Mouse (Mus musculus) embryonic facial prominence, embryonic 13.5 days (tissue): ENCODE results near the gene Msto1. TPM values are rescaled to one million over a fixed set of nuclear protein-coding genes. Genes with fewer than 3 reads are reported as not detected.
"Not testable (repeated sequence)": the region's sequence is repeated elsewhere in the genome, so short reads cannot be mapped to it uniquely, and the experiment has no call there.

Experiments used
- ATAC-seq: fragments of 200-750 bp; cut with Nextera tagmentation; 2 replicates; pipeline ENCODE4 v1.8.0; 2017; ENCODE audit warnings: low read depth; ENCODE audit not compliant: insufficient number of reproducible peaks, insufficient read depth, low FRiP score, low TSS enrichment
- H3K27ac ChIP-seq: fragments of 300-500 bp; sonication (generic); 2 replicates; pipeline ENCODE4 v1.5.1; 2015; ENCODE audit warnings: moderate library complexity, mild to moderate bottlenecking, inconsistent platforms
- H3K27me3 ChIP-seq: fragments of 300-500 bp; sonication (generic); 2 replicates; pipeline ENCODE4 v1.6.1; 2015; ENCODE audit warnings: mild to moderate bottlenecking, inconsistent platforms
- H3K36me3 ChIP-seq: fragments of 300-500 bp; sonication (generic); 2 replicates; pipeline ENCODE4 v1.6.1; 2015; ENCODE audit warnings: mild to moderate bottlenecking, inconsistent platforms
- H3K4me1 ChIP-seq: fragments of 300-500 bp; sonication (generic); 2 replicates; pipeline ENCODE4 v1.6.1; 2015; ENCODE audit warnings: inconsistent platforms
- H3K4me2 ChIP-seq: fragments of 300-500 bp; sonication (generic); 2 replicates; pipeline ENCODE4 v1.6.1; 2015; ENCODE audit warnings: moderate library complexity, mild to moderate bottlenecking, inconsistent platforms
- H3K4me3 ChIP-seq: fragments of 300-500 bp; sonication (generic); 2 replicates; pipeline ENCODE4 v1.5.1; 2015; ENCODE audit warnings: mild to moderate bottlenecking, inconsistent platforms
- H3K9ac ChIP-seq: fragments of 300-500 bp; sonication (generic); 2 replicates; pipeline ENCODE4 v1.6.1; 2015; ENCODE audit warnings: mild to moderate bottlenecking, inconsistent platforms
- H3K9me3 ChIP-seq: fragments of 300-500 bp; sonication (generic); 2 replicates; pipeline ENCODE4 v1.6.1; 2016; ENCODE audit warnings: inconsistent platforms
- WGBS: fragments of 180-500 bp; shearing (Covaris S2); methylation state at CpG from one replicate; pipeline ENCODE4 v1.1.7; 2015; ENCODE audit warnings: mixed read lengths; 5-methylcytosine and 5-hydroxymethylcytosine counted together
- polyA plus RNA-seq: library from polyadenylated mRNA; unstranded; fragments of >200 nt; fragmentation: Nextera tagmentation; extraction: Ambion mirVana; gene quantifications from 2 replicates; pipeline ENCODE4 v1.2.1, GENCODE M21; 2015

Gene Msto1
- polyA plus RNA-seq, 1 experiment from 2014 or later: 43.2 TPM

DNA sequence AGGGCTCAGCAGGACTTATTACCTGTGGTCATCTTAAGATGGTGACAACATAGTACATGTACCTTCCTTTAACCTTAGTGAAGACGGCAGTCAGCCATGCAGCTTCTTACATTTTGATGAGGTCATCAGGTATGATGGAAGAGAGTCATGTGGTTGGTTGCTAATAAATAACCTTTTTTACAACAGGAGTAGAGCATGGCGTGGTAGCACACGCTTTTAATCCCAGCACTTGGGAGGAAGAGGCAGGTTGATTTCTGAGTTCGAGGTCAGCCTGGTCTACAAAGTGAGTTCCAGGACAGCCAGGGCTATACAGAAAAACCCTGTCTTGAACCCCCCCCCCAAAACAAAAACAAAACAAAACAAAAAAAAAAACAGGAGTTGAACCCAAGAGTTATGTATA is 31.3 kb downstream of the Msto1 start:
- WGBS: 95% methylated on average over 4 of the region's 4 CpGs
- not testable (repeated sequence) for H3K4me3 ChIP-seq, H3K27ac ChIP-seq, H3K9ac ChIP-seq, H3K4me2 ChIP-seq, H3K27me3 ChIP-seq, ATAC-seq, H3K9me3 ChIP-seq, H3K4me1 ChIP-seq
- H3K36me3 ChIP-seq: 0 out of 2 replicates have a peak, but pooled peaks cover 10% of the 10 kb centered on the region

GRCm38 (mm10) chr3:88868449-88868848 is 45.4 kb downstream of the Msto1 start:
- not testable (repeated sequence) for ATAC-seq, H3K4me1 ChIP-seq, H3K27me3 ChIP-seq

DNA sequence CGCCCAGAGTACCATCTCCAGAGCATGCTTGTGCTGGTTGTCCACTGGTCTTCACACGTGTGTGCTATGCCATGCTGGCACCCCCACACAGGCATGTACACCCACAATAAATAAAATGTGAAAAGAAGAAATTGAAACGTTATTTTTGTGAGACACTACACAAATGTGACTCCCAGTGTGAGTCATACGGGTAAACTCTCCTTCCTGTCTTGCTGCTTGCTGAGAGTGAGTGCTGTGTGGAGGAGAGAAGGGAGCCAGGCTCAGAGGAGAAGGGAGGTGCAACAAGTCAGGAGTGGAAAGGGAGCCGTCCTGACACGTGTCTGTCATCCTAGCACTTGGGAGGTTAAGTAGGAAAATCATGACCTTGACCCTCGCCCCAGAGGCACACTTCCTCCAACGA is 46.6 kb downstream of the Msto1 start:
- H3K9ac ChIP-seq, H3K4me2 ChIP-seq, H3K4me3 ChIP-seq, H3K27me3 ChIP-seq, H3K4me1 ChIP-seq, H3K27ac ChIP-seq, ATAC-seq, H3K9me3 ChIP-seq: not testable (repeated sequence)
- peaks cover 44% of the 10 kb centered on the region for H3K36me3 ChIP-seq
- no CpG with 5 or more reads among the region's 8 CpGs for WGBS

More at GRCm38 (mm10) chr3:88868449-88868848, 45.4 kb downstream of the Msto1 start:
- not testable (repeated sequence) for H3K27ac ChIP-seq, H3K9me3 ChIP-seq, H3K4me3 ChIP-seq, H3K9ac ChIP-seq, H3K4me2 ChIP-seq
- WGBS: 88% methylated on average over 2 of the region's 4 CpGs
- peaks cover 32% of the 10 kb centered on the region for H3K36me3 ChIP-seq

DNA sequence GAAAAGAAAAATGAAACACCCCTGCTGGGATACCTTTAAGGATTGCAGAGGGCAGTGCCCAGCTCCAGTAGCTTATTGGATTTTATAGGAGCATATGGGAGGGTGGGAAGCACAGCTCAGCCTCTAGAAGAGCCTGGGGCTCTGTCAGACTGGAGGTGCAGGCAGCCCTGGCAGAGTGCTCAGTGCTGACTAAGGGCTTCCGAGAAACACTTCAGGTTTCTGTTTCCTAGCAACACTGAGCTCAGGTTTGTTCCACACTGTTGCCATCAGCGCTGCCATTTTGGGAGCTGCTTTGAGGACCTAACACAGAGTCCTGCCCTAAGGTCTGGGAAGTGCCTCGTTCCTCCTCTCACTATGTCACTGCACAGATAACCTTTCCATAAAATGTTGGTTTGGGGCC is 47.1 kb downstream of the Msto1 start:
- not testable (repeated sequence) for H3K9ac ChIP-seq

GRCm38 (mm10) chr3:88862129-88862528 is 51.7 kb downstream of the Msto1 start:
- no peak overlapping the region for H3K27ac ChIP-seq
- 92% methylated on average over 3 of the region's 3 CpGs for WGBS
- no peak for ATAC-seq

More for the DNA sequence above, 47.1 kb downstream of the Msto1 start:
- H3K4me3 ChIP-seq, H3K27me3 ChIP-seq, H3K27ac ChIP-seq, ATAC-seq, H3K4me2 ChIP-seq, H3K9me3 ChIP-seq, H3K4me1 ChIP-seq: not testable (repeated sequence)
- H3K36me3 ChIP-seq: peaks cover 49% of the 10 kb centered on the region
- no CpG with 5 or more reads among the region's 3 CpGs for WGBS

DNA sequence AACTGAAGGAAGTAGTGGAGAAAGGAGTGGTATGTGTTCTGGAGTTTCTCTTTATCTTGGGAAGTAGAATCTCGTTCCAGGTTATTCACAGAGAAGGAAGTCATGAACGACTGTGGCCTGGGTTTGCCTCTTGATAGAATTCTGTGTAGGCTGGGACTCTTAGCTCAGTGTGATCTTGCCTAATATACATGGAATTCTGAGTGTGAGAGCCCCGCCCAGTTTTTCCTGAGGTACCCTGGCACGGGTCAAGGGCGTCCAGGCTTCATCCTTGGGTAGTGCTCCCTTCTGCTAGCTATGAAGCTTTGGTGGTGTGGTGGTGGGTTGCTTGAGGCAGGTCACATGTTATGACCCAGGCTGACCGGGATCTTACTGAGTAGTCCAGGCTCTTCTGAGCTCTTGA is 58.0 kb downstream of the Msto1 start:
- no peak overlapping the region for H3K4me2 ChIP-seq
- no peaks in the 10 kb centered on the region for H3K27me3 ChIP-seq
- H3K36me3 ChIP-seq: peaks cover 73% of the 10 kb centered on the region
- no peaks in the 10 kb centered on the region for H3K9me3 ChIP-seq
- 90% methylated on average over 6 of the region's 6 CpGs for WGBS
- no peak for ATAC-seq
- H3K4me1 ChIP-seq: no peaks in the 10 kb centered on the region
- no peak overlapping the region for H3K27ac ChIP-seq
- no peak overlapping the region for H3K9ac ChIP-seq
- no peak overlapping the region for H3K4me3 ChIP-seq

More at GRCm38 (mm10) chr3:88862129-88862528, 51.7 kb downstream of the Msto1 start:
- Histone ChIP-seq H3K4me3 (no peak overlapping the region), H3K27me3 (no peaks in the 10 kb centered on the region), H3K4me2 (no peak overlapping the region), H3K36me3 (peaks cover 93% of the 10 kb centered on the region), H3K9ac (no peak overlapping the region), H3K9me3 (no peaks in the 10 kb centered on the region), H3K4me1 (no peaks in the 10 kb centered on the region)

Other genes starting within 250 kb of the Msto1 start
- gene Khdc4, start 228.2 kb downstream of the Msto1 start, polyA plus RNA-seq: 92.5 and 106 TPM in 2 replicates
- 51.4 and 54.4 TPM in 2 replicates for gene Rit1, start 197.2 kb downstream of the Msto1 start, polyA plus RNA-seq
- 16.9 and 19.7 TPM in 2 replicates for gene Syt11, start 138.8 kb downstream of the Msto1 start, polyA plus RNA-seq
- 12.6 and 13.9 TPM in 2 replicates for gene Gon4l, start 78.8 kb downstream of the Msto1 start, polyA plus RNA-seq
- 29.4 and 30.6 TPM in 2 replicates for gene Ash1l, start 36.6 kb upstream of the Msto1 start, polyA plus RNA-seq
- gene Dap3, start 37.2 kb upstream of the Msto1 start, polyA plus RNA-seq: 147 and 158 TPM in 2 replicates
- gene Rusc1, start 179.3 kb upstream of the Msto1 start, polyA plus RNA-seq: 23.3 and 25.0 TPM in 2 replicates
- gene Gm43738, start 187.1 kb upstream of the Msto1 start, polyA plus RNA-seq: not detected in 2 replicates
- gene Fdps, start 188.0 kb upstream of the Msto1 start, polyA plus RNA-seq: 193 and 231 TPM in 2 replicates
- gene Pklr, start 222.1 kb upstream of the Msto1 start, polyA plus RNA-seq: 2.0 TPM in 1 of 2 replicates, not detected in the other
- 3.6 and 4.3 TPM in 2 replicates for gene Hcn3, start 246.2 kb upstream of the Msto1 start, polyA plus RNA-seq